Mouse (Mus musculus): Measurements from ENCODE around the gene Dner. TPM values are rescaled to one million over a fixed set of nuclear protein-coding genes. Genes with fewer than 3 reads are reported as not detected.

Dner gene
- polyA plus RNA-seq (2015; fragmentation: Nextera tagmentation; extraction: Ambion mirVana), result 262 and 287 TPM in 2 replicates

DNA sequence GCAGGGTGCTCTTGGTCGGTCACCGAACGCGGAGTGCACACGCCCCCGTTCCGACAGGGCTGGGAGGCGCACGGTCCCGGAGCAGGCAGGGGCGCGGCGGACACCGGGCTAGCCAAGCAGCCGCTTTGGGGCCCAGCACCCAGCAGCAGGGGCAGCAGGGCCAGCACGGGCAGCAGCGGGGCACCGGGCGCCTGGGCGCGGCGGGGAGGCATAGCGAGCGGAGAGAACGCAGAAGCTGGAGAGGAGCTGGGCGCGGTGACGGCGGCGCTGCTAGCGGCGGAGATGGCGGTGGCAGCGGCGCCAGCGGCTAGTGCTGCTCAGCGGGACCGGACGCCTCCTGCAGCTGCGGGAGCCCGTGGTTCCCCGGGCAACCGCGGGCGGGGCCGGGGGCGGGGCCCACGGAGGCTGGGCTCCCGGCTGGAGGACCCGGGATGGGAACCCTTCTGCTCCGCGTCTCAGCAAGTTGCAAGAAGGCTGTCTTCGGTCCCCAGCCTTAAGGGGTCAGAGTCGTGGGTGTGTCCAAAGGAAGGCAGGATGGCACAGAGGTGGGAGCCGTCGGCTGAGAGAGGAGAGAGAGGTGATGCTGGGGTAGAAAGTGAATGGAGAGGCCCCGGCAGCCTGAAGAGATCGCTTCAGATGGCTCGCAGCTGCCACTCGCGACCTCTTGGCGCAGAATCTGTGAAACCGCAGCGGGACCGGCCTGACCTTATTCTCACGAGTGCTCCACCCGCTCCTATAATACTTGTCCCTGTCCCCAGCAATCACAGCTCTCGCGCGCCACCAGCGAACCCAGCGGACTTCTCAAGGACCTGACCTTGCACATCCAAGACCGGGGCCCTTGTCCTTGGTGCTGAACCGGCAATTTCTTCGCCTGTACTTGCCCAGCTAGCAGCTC, at the start of gene Dner:
TSS of gene Dner (minus strand) at position 705 of the 895 bp plus-strand sequence.
- Histone ChIP-seq H3K9ac (peak within 1 kb of the TSS; percentile 94), H3K4me3 (peak within 1 kb of the TSS; percentile 71), H3K9me3 (no peaks in the 10 kb centered on the region), H3K27ac (peak within 1 kb of the TSS; percentile 96), H3K4me1 (replicated peaks) (peaks cover 32% of the 10 kb centered on the region), H3K4me2 (peak within 1 kb of the TSS; percentile 73), H3K27me3 (no peaks in the 10 kb centered on the region), H3K36me3 (no peaks in the 10 kb centered on the region)
- peak; percentile 82 for ATAC-seq (ENCODE audit: low FRiP score)
- WGBS, result under 1% methylated on average over 75 of the region's 75 CpGs

DNA sequence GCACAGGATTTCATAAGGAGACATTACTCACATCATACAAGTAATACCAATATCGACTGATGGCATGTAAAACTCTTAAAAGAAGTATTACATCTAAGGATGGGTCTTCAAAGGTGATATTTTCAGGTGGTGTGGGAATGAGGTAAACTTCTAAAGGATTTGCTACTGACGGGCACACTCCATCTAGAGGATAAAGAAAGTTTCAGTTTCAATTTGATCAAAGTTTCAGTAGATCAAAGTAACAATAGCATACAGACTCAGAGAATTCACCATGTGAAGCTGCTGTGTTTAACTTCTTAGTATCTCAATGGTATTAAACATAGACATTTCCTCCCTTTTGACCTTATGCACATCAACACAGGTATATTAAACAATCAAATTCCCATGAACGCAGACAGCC, 46.1 kb upstream of the Dner start:
- Histone ChIP-seq H3K4me3 (no peak overlapping the region), H3K27me3 (no peaks in the 10 kb centered on the region), H3K9me3 (no peaks in the 10 kb centered on the region), H3K27ac (no peak overlapping the region), H3K36me3 (peaks cover 57% of the 10 kb centered on the region), H3K4me1 (replicated peaks) (no peaks in the 10 kb centered on the region), H3K4me2 (no peak overlapping the region), H3K9ac (no peak overlapping the region)
- ATAC-seq (ENCODE audit: low FRiP score), result no peak
- 97% methylated on average over 3 of the region's 3 CpGs for WGBS

DNA sequence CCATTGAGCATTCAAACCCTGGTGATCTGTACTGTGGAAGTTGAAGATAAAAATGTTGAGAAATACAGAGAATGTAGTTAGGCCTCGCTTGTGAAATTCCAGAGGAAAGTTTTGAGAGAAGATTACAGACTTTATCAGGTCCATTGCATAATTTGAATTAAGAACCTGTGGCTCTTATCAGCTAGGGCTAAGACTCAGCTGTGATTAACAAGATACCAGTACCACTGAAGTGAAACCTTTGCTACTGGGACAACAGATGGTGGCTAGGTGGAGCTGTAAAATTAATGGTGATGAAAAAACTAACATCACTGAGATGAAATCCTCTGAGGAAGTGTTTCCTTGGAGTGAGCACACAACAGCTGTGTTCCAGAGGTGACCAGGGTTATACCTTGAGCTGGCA, 44.1 kb upstream of the Dner start:
- Histone ChIP-seq H3K9ac (no peak overlapping the region), H3K36me3 (peaks cover 62% of the 10 kb centered on the region), H3K9me3 (no peaks in the 10 kb centered on the region), H3K4me3 (no peak overlapping the region), H3K27me3 (no peaks in the 10 kb centered on the region), H3K4me2 (no peak overlapping the region), H3K4me1 (replicated peaks) (no peaks in the 10 kb centered on the region), H3K27ac (no peak overlapping the region)
- 97% methylated on average over 1 of the region's 1 CpGs for WGBS
- ATAC-seq (ENCODE audit: low FRiP score), result no peak

DNA sequence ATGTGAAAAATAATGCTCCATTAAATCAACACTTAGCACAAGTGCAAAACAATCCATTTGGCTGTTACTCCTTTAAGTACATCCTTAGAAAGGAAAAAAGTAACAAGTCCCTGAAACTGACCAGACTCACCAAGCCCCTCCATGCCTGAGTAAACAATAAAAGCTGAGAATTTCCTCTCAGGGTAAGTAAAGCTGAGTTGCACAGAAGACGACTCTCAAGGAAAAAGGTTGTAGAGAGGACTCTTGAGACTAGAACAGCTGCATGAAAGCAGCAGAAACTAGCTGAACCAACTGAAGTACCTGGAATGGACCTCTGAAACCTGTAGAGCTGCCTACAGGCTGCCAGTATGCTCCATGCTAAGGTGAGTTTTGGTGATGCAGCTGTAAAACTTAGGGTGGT, 41.1 kb upstream of the Dner start:
- H3K27ac ChIP-seq, result no peak overlapping the region
- ATAC-seq (ENCODE audit: low FRiP score), result no peak
- H3K4me2 ChIP-seq, result no peak overlapping the region
- H3K9me3 ChIP-seq, result no peaks in the 10 kb centered on the region
- no peaks in the 10 kb centered on the region for H3K27me3 ChIP-seq
- WGBS, result 63% methylated on average over 1 of the region's 1 CpGs
- H3K9ac ChIP-seq, result no peak overlapping the region
- H3K36me3 ChIP-seq, result peaks cover 52% of the 10 kb centered on the region
- no peak overlapping the region for H3K4me3 ChIP-seq
- no peaks in the 10 kb centered on the region for H3K4me1 ChIP-seq (replicated peaks)

DNA sequence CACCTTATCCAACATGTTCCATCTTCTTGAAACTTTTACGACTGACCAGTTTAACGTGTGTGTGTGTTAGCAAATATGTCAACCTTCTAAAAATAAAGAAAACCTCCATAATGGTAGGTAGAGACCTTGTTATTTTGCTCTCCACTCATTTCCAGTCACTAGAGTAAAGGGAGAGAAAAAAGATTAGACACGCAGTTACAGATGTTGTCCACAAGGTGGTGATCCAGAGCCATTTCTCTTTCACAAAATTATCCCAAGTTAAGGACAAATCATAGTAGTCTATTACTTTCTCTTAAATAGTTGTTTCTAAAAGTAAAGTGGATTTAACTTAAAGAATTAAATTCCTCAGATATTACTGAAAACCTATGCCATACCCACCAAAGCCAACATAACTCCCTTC, 37.8 kb upstream of the Dner start:
- Histone ChIP-seq H3K9ac (no peak overlapping the region), H3K27me3 (no peaks in the 10 kb centered on the region), H3K36me3 (peaks cover 50% of the 10 kb centered on the region), H3K4me2 (no peak overlapping the region), H3K4me1 (replicated peaks) (no peaks in the 10 kb centered on the region), H3K27ac (no peak overlapping the region), H3K9me3 (no peaks in the 10 kb centered on the region), H3K4me3 (no peak overlapping the region)
- 68% methylated on average over 3 of the region's 3 CpGs for WGBS
- no peak for ATAC-seq (ENCODE audit: low FRiP score)

DNA sequence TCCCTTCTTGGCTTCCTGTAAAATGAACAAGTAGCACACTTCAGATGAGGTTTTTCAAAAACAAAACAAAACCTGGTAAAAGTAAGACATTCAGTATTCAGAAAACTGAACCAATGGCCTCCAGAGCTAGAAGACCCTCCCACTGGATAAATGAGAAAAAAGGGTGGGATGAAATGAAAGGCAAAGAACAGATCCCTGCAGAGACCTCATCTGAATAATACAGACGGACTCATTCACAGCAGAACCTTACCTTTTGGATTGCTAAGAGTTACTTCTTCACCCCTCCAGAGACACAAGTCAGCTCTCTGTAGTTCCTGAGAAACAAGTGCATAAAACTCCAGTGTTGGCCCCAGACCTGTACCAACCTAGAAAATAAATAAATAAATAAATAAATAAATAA, 35.7 kb upstream of the Dner start:
- Histone ChIP-seq H3K36me3 (peaks cover 43% of the 10 kb centered on the region), H3K9me3 (no peaks in the 10 kb centered on the region), H3K4me1 (replicated peaks) (no peaks in the 10 kb centered on the region), H3K9ac (no peak overlapping the region), H3K27ac (no peak overlapping the region), H3K4me3 (no peak overlapping the region), H3K27me3 (no peaks in the 10 kb centered on the region), H3K4me2 (no peak overlapping the region)
- ATAC-seq (ENCODE audit: low FRiP score), result no peak
- 79% methylated on average over 1 of the region's 1 CpGs for WGBS

DNA sequence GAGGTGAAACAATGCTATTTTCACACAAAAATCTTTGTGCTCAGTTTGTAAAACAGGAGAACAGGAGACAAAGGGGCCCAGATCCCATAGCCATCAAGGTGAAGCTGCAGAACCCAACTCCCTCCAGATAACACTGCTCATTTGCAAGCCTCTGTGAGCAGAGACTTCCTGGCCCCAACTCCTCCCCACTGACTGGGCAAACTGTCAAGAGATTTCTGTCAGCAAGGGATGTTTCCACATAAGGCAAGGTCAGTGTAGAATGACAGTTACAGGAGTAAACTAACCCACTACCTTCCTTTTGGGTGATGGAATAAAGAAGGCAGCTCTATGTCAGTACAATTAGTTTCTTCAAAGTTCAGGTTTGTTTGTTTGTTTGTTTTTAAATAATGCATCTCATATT, 26.8 kb upstream of the Dner start:
- H3K27me3 ChIP-seq, result no peaks in the 10 kb centered on the region
- ATAC-seq (ENCODE audit: low FRiP score), result no peak
- H3K4me2 ChIP-seq, result no peak overlapping the region
- peaks cover 50% of the 10 kb centered on the region for H3K36me3 ChIP-seq
- no peak overlapping the region for H3K27ac ChIP-seq
- H3K4me1 ChIP-seq (replicated peaks), result no peaks in the 10 kb centered on the region
- no peaks in the 10 kb centered on the region for H3K9me3 ChIP-seq
- H3K9ac ChIP-seq, result no peak overlapping the region
- no peak overlapping the region for H3K4me3 ChIP-seq

DNA sequence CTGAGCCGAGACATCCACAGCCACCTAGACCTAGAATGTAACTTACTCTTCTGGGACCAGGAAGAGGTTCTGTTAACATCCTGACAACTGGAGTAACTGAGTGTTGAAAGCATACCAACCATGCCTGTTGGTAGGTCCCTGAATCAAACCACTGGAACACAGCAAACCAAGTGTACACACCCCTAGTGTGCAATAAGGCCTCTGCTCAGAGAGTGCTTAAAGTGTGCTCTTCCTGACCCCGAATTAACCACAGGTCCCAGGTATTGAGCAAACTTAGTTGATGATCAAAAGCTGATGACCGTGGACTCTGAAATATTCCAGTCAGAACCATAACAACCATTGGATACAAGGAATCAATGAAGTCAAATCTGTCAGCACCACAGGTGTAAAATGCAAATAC, 26.4 kb upstream of the Dner start:
- Histone ChIP-seq H3K9ac (no peak overlapping the region), H3K4me3 (no peak overlapping the region), H3K9me3 (no peaks in the 10 kb centered on the region), H3K27ac (no peak overlapping the region), H3K4me1 (replicated peaks) (no peaks in the 10 kb centered on the region), H3K27me3 (no peaks in the 10 kb centered on the region), H3K4me2 (no peak overlapping the region), H3K36me3 (peaks cover 46% of the 10 kb centered on the region)
- WGBS, result 97% methylated on average over 3 of the region's 3 CpGs
- no peak for ATAC-seq (ENCODE audit: low FRiP score)

DNA sequence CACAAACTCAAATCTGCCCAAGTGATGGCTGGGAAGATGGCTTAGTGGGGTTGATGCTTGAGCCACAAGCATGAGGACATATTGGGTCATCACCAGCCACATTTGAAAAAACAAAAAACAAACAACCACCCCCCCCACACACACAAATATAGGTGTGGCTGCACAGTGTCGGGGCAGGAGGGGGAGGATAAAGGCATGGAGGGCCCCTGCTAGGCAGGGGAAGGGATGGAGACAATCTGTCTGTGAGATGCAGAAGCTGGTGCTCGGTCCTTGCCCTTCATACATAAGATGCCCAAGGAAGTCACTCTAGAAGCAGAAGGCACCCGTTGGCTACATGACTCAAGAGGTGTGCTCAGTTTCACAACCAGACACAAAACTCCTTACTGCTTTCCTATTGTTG, 25.9 kb upstream of the Dner start:
- 0 out of 2 replicates have a peak, but pooled peaks have one; percentile 28 for ATAC-seq (ENCODE audit: low FRiP score)
- peaks cover 46% of the 10 kb centered on the region for H3K36me3 ChIP-seq
- no peak overlapping the region for H3K4me3 ChIP-seq
- WGBS, result 91% methylated on average over 3 of the region's 3 CpGs
- no peaks in the 10 kb centered on the region for H3K27me3 ChIP-seq
- no peak overlapping the region for H3K9ac ChIP-seq
- no peaks in the 10 kb centered on the region for H3K9me3 ChIP-seq
- H3K27ac ChIP-seq, result no peak overlapping the region
- H3K4me1 ChIP-seq (replicated peaks), result no peaks in the 10 kb centered on the region
- no peak overlapping the region for H3K4me2 ChIP-seq

DNA sequence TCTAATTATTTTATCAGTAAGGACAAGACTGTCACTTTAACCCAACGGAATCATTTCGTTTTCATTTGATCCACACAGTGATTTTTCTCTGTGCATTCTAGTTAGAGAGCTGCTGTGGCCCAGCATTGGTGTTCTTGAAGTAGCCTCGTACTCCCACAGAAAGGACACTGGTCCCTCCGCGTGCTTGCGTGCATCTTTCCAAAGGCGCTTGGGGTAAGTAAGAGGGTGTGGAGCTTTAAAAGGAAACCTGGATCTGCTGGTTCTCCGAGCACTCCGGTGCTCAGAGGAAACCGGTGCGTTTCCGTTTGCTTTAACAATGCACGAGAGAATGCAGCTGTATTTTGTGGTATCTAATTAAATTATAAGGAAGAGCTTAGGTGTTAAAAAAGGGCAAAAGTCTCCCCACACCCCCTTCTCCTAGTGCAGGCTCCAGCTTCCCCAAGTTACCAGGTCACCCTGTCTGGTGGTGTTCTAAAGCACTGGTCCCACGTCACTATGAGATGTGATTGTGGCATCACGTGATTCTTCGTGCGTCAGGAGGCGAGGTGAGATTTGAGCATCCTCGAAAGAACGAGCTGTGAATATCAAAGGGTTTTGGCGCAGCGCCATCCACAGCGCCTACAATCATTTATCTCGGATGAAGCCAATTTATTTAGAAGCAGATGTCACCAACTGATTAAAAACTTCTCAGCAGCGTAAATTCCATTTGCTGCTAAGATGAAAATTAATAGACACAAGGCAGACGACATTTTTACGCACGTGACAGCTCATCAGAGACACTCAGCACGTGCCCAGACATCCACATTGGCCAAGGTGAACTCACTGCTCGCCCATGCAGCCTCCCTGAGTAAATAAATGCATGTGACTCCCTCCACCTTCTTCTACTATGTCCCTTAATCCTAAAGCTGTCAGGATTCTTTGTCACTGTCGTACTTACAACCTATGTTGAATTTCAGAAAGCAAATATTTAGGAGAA, 14.1 kb upstream of the Dner start:
- peak; percentile 90 for ATAC-seq (ENCODE audit: low FRiP score)
- Histone ChIP-seq H3K4me3 (peak overlapping the region; percentile 38), H3K9ac (peak overlapping the region; percentile 69), H3K27ac (peak overlapping the region; percentile 91), H3K4me1 (replicated peaks) (peaks cover 9% of the 10 kb centered on the region), H3K27me3 (no peaks in the 10 kb centered on the region), H3K4me2 (peak overlapping the region; percentile 61), H3K36me3 (no peaks in the 10 kb centered on the region), H3K9me3 (no peaks in the 10 kb centered on the region)
- 13% methylated on average over 31 of the region's 31 CpGs for WGBS

DNA sequence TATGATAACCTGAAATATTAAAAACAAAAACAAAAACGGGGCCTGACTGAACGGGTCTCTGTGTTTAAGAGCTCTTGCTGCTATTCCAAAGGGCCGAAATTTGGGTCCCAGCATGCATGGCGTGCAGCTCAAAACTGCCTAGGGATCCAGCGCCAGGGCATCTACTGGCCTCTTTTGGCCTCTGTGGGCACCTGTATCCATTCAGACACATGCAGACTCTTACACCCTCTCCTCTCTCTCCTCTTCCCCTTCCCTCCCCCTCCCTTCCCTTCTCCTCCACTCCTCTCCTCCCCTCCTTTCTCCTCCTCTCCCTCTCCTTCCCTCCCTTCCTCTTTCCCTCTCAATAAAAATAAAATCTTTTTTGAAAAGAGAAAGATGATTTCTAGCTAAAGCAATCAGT, 13.4 kb upstream of the Dner start:
- Histone ChIP-seq H3K4me2 (peak overlapping the region; percentile 61), H3K27me3 (no peaks in the 10 kb centered on the region), H3K36me3 (no peaks in the 10 kb centered on the region), H3K4me3 (peak overlapping the region; percentile 38), H3K9ac (peak overlapping the region; percentile 69; the same call in 1 of the 2 replicates), H3K27ac (peak overlapping the region; percentile 91), H3K9me3 (no peaks in the 10 kb centered on the region), H3K4me1 (replicated peaks) (peaks cover 9% of the 10 kb centered on the region)
- peak; percentile 59 for ATAC-seq (ENCODE audit: low FRiP score)
- WGBS, result 36% methylated on average over 5 of the region's 5 CpGs

DNA sequence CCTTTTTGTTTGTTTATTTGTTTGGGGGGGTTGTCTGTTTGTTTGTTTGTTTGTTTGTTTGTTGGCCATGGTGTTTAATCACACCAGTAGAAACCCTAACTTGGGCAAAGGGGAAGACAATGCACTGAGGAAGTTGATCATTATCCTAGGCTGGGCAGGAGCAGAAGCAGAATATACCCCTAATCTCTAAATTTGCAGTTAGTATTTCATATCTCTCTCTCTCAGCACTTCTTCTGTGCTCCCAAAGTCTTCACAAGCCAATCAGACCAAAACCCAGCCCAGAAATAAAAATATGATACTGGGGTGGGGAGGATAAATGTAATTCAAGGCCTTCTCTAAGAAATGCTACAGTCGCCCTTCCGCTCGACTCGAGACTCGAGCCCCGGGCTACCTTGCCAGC, 4.2 kb upstream of the Dner start:
- Histone ChIP-seq H3K4me2 (no peak overlapping the region), H3K9ac (no peak overlapping the region), H3K4me3 (no peak overlapping the region), H3K27me3 (no peaks in the 10 kb centered on the region), H3K27ac (no peak overlapping the region), H3K4me1 (replicated peaks) (peaks cover 9% of the 10 kb centered on the region), H3K36me3 (no peaks in the 10 kb centered on the region), H3K9me3 (no peaks in the 10 kb centered on the region)
- no peak for ATAC-seq (ENCODE audit: low FRiP score)
- WGBS, result 99% methylated on average over 6 of the region's 6 CpGs
